Mouse (Mus musculus) heart, postnatal 36 days (tissue): ENCODE results near the gene Fads2. TPM values are rescaled to one million over a fixed set of nuclear protein-coding genes. Genes with fewer than 3 reads are reported as not detected.
A peak's percentile ranks its signal among the peaks of the same experiment; 100 is the strongest.
"Not testable (repeated sequence)": the region's sequence is repeated elsewhere in the genome, so short reads cannot be mapped to it uniquely, and the experiment has no call there.

ENCODE experiments used
- DNase-seq, 2 experiments: peaks; one replicate each; pipeline ENCODE4 v3.0.0; 2021 to 2022
- intact Hi-C: fragments of 180-260 bp; cut with DNase I; formaldehyde crosslinking; loops from one replicate; pipeline ENCODE4 v1.15.1; 2025
- total RNA-seq, 2 experiments: library from RNA; stranded (reverse); gene quantifications; 2 replicates each; pipeline ENCODE4 v1.2.3; 2021

Fads2 gene
- total RNA-seq = 1 to 10 TPM; 4.8 to 6.8 TPM

DNA sequence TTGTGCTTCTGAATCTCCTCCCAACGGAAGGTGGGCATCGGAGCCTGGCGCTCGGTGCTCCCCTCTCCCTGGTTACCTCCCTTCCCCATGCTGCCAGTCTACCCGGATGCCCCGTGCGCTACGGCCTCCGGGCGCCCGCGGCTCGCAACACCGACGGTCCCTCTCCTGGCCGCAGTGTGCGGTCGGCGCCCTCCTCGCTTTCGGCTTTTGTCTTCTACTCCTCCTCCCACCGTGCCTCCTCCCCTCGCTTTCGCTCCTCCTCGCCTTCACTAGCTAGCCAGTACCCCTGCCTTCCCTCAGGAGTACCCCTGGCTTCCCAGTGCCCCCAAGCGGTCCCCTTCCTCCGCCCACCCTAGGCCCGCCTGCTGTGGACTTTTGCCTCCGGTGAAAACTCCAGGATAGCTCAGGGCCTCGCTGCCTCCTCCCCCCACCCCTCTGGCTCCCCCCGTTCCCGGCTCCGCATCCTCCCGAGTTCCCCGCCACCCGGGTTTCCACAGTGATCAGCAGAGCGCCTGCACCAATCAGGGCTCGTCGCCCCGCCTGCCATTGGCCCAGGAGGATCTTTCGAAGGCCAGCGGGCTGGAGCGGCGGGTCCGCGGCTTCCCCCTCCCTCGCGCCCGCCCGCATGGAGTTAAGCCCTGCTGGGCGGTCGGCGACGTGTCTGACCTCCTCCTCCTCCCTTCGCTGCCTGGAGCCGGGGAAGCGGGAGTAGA is at the start of gene Fads2:
TSS of gene Fads2 (minus strand) at position 406 of the 713 bp plus-strand sequence.
- intact Hi-C loops = loop anchor here (2.0 to 5.0 kb wide), 3 partner anchors 63 to 99 kb away; partner anchors contain the start of genes Best1, Fads1 and Rab3il1
- DNase-seq = peak; percentile 76 to 85

DNA sequence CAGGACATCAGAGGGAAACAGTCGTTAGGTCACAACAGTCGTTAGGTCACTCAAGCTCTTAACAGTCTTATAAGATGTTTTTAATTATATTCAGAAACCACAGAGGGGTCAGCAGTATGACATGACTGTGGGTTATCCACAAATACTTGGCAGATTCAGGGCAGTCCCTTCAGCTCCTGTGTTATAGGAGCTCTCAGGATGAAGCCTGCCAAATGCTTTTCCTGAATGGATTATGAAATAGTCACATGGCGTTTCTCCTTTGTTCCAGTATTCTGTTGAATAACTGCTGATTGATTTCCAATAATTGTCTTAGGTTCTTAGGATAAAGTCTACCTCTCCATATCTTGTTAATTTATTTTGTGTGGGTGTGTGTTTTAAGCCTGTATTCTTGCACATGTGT is 47.6 kb upstream of the Fads2 start:
- no peak for DNase-seq
- intact Hi-C loops = no loop called here

DNA sequence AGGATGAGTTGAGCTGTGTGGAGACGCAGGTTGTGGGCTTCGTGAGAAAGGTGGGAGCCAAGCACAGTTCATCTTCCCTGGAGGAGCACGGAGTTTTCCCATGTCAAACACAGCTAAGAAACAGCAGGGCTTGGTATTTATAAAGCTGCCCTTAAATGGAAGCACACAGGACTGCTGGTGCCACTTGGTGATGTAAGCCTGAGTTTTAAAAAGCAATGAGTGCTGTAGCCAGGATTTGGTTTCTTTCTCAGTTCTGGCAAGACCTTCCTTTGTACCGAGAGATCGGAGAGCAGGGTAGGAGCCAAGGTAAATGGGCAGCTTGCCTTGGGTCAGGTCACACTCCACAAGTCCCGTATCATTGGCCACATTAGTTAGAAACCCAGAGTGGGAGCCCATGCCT is 47.0 kb upstream of the Fads2 start:
- intact Hi-C loops = no loop called here
- DNase-seq = peak in 1 of 2 experiments; percentile 28

DNA sequence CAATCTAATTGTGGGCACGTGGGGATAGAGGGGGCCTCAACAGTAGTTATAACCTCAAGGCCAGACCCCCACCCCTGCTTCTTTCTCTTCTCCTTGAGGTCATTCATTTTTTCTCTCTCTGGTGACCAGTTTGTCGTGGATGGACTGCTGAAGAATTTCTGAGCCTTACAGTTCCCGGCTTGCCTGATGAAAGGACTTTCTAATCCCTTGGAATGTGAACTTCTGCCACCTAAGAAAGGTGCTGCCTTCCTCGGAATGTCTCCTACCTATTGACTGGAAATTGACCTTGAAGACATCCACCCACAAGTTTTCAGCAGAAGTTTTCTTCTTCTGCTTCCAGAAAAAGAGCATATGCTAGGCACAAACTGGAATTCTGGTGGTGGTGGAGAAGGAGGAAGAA is 42.9 kb upstream of the Fads2 start:
- DNase-seq = no peak

DNA sequence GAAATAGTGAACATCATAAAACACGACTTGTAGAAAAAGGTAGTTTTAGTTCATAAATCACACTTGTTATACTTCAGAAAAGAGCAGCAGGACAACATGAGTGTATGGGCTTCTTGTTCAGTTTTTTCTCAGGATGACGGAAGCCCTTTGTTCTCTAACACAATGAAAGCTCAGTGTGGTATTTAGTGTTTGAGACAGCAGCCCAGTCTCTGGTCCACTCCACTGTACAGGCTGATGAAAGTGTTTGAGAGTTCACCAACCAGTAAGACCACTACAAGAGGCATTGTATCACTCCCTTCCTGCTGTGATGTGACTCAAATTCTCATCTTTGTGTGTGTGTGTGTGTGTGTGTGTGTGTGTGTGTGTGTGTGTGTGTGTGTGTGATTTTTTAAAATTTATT is 42.1 kb upstream of the Fads2 start:
- intact Hi-C loops = no loop called here
- DNase-seq = no peak

More for the DNA sequence above, 42.9 kb upstream of the Fads2 start:
- intact Hi-C loops = no loop called here

DNA sequence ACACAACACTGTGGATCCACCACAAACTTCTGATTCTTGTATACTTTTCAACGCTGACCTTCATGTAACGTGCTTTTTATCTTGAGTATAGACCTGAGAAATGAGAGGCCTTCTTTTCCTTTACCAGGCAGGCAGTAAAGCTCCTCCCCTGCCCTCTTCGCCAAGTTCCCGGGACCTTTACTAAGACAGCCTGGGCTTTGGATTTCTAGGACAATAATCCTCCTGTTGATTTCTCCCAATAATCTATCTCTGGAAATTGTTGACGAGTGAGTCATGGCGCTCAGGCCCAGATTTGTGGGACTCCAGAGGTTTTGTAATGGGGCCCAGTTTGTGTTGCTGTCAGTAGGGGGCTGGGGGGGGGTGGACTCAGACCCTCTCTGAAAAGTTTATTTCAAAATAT is 38.2 kb upstream of the Fads2 start:
- intact Hi-C loops = no loop called here
- no peak for DNase-seq

DNA sequence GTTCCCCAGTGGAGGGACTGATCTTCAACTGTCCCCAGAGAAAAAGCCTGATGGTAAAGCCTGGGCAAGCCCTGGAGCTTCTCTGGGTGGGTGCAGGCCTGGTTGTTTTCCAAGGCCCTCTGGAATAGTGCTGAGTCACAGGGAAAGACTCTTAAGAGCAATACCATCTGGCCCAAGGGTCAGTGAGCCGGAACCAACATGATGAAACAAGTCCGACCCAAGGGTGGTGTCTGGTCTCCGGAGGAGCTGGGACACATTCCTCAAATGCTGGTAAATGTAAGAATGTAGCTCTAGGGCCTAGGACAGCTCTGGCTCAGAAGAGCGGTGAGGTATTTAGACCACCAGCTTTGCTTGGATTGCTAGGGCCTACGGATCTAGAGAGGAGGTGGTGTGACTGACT is 35.9 kb upstream of the Fads2 start:
- peak in 1 of 2 experiments; percentile 30 for DNase-seq
- intact Hi-C loops = no loop called here

DNA sequence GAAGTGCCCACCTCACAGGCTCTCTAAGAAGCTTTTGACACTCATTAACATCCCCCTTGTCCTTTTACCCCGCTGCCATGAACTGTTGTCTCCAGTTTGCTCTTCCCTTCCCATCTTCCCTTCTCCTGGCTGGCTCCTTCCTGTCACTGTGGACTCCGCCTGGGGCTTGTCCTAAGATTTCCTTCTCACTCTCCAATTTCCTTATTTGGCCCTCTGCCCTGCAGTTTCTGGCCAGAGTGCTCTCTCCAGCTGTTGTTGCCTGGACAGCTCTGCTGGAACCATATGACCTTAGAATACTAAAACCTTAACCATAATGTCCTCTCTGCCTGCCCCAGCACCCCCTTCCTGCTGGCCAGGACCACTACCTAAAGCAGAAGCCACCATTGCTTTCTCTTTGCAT is 33.1 kb upstream of the Fads2 start:
- intact Hi-C loops = no loop called here
- peak; percentile 72 to 74 for DNase-seq

DNA sequence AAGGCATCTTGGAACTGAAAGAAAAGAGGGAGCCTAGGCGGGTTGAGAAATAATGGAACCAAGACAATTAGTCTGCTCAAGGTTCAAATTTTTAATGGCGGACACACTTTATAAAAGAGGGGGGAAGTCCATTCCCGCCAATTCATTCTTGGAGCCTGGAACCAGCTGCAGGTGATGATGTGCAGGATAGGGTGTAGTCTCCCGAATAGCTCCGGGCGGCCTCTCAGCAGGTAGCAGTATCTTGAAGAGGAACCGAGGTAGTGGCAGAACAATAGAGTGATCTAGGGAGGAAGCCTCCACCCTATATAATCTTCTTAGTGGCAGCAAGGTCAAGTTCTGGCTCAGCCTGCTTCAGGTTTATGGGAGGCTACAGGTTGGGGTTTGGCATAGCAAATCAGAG is 28.0 kb upstream of the Fads2 start:
- DNase-seq, intact Hi-C loops: not testable (repeated sequence)

DNA sequence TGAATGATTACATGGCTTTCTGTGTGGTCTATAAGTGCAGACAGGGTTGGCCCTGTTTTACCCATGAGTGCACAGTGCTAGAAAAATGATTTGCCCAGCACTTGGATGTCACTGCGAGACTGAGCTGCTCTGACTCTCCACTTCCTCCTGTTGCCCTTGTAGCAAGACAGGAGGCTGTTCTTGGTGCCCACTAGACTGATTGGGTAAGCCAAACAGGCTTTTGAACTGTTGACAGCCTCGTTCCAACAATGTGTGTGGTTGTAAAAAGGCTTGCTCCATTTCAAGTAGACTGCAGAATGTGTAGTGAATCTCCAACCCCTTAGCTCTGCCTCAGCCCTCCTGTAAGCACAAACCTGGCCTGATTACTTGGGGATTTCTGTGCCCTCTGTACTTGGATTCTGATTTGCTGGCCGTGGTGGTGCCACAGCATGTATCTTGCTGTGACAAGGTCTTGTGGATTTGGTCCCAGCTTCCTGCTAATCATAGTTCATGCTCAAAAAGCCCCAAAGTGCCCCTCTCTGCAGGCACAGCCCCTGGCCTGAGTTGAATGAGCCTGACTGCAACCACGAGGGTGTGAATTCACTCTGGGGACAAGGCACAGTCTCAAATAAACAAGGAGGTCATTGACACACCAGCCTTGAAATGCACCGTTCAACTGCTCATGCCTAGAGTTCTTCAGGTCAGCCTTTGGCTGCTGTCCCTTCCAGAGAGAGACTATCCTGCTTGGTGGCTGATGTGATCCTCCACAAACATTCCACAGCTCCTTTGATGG is 25.1 kb upstream of the Fads2 start:
- intact Hi-C loops = no loop called here
- no peak for DNase-seq

DNA sequence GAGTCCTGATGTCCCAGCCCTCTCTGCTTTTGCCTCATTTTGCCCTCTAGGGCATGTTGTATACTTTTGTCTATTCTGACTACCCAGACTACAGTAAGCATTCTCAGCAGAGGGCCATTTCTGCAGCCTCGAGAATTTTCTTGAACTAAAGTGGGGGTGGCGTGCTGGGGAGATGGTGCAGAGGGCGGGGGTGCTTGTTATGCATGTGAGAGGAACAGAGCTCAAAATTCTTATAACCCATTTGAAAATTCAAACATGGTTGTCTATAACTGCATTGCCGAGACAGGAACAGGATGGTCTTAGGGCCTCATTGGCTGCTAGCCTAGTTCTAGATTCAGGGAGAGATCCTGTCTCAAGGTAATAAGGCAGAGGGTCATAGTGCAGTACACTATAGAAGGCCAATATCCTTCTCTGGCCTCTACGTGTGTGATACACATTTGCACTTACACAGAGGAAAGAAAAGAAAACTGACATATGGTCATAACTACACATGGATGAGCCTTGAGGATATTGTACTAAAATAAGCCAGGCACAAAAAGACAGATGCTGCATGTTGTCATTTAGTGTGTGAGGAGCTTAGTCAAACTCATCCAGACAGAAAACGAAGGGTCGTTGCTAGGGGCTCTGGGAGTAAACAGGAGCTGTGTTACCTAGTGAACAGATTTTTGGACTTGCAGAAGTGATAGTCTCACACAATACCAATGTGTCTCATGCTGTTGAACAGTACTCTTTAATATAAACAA is 22.5 kb upstream of the Fads2 start:
- DNase-seq = no peak
- intact Hi-C loops = no loop called here

DNA sequence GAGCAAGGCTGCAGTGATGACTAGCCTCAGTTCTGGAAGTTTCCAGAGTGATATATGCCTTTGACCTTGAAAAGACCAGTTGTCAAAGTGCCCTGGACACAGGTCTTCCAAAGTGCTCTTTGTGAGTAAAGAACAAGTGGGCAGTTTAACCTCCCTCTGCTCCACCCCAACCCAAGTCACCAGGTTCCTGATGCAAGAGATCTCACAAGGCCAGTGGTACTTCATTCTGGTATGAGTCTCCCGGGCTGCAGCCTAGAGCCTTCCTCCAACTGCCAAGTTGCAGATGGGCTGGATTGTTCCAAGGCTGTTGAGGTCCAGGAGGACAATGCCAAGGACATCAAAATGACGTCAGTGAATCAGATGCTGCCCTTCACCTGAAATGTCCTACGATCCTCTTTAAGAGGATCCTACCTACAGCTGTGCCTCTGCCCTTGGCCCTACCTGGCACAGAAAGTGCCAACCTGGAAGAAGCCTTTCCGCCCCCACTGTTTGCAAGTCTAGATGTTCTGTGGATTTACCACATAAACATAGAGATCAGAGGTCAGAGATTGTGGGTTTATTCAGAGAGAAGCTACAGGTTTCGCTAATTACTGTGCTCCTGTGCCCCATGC is 20.6 kb upstream of the Fads2 start:
- intact Hi-C loops = no loop called here
- no peak for DNase-seq

DNA sequence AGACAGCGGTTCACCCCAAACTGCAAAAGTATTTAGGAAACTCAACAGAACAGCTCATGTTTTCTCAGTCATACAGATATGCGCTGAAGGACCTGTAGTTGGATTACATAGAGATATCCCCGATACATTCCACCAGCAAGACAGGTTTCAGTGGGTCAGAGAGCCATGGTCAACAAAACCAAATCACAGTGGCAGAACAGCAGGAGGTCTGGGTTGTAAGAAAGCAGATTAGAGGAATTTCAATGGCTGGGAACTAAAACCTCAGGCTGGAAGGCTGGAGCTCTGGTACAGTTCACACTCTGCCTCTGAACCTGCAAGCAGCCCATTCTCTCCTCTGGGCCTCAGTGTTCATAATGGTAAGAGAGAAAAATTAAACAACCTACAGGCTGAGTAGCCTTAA is 15.1 kb upstream of the Fads2 start:
- no peak for DNase-seq
- intact Hi-C loops = no loop called here

DNA sequence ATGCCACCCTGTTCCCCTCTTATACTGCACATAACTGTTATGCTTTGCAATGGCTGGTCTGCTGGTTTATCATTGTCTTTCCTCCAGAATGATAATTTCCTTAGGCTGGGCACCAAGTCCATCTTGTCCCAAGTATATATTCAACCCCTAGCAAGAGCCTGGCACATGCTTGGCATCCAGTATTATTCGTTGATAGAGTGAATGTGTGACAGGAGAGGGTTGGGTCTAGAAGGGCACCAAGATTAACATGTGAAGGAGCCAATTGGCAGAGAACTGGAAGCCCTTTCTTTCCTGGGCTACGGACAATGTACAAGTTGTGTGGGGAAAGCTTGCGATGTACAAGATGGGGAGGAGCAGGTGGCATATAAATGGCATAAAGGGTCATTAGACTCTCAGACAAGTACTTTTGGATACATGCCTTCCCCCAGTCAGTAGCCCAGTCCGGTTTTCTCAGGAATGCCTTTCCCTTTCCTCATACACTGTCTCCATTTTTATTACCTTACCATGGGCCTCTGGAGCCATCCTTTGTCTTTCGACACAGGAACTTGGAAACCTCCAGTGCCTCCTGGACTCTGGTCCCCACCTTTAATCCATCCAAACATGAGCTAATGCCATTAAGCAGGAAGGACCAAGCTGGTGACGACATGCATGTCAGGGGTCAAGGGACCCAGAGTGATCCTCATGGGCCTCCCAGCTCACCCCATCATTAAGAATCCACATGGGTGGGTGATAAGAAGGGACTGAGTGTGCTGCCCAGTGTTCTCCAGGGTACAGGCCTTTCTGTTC is 14.0 kb upstream of the Fads2 start:
- intact Hi-C loops = no loop called here
- DNase-seq = no peak

DNA sequence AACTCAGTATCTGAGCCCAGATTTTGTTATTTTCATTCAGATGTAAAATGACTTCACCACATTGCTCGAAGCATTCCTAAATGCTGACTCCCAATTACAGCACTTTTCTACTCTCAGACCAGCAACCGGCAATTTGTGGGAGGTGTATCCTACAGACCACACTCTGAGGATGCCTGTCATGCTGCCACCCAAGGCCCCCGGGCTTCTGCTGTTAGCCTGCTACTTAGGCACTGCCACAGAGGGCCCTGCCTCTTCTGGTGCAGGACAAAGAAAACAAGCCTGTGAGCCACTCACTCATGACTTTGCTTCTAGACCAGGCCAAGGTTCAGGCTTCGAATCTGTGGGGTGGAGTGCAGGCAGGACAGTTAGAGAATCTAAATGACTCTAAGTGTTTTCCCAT is 11.4 kb upstream of the Fads2 start:
- DNase-seq = no peak

DNA sequence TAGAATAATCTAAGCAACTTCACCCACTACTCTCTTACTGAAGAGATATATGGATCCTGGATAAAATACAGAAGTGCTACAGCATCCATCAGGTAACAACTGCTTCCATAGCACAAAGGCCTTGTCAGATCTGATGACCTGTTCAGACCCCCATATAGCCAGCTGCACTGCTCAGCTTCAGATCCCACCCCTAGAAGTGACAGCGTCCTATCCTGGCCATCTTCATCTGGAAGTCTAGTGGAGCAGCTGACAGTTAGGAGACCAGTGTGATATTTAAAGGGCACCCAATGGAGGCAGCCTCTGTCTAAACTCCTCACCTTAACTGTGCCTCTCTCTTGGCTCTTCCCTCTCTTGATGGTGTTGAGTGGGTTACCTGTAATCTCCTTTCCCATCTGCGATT is 7.1 kb upstream of the Fads2 start:
- DNase-seq = no peak

More for the DNA sequence above, 11.4 kb upstream of the Fads2 start:
- intact Hi-C loops = no loop called here

DNA sequence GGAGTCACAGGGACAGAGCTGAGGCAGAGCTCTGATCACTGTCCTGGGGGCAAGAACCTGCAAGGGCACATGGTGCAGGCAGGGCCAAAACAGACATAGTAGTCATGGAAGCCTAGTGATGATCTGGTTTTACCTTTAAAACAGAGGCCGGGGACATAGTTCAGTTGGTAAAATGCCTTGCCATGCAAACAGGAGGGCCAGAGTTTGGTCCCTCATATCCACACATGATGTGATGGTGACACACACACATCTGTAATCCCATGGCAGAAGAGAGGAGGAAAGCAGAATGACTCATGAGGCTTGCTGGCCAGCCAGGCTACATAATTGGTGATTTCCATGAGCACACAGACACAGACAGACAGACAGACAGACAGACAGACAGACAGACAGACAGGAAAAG is 6.6 kb upstream of the Fads2 start:
- intact Hi-C loops = no loop called here
- no peak for DNase-seq

More for the DNA sequence above, 7.1 kb upstream of the Fads2 start:
- intact Hi-C loops = no loop called here

DNA sequence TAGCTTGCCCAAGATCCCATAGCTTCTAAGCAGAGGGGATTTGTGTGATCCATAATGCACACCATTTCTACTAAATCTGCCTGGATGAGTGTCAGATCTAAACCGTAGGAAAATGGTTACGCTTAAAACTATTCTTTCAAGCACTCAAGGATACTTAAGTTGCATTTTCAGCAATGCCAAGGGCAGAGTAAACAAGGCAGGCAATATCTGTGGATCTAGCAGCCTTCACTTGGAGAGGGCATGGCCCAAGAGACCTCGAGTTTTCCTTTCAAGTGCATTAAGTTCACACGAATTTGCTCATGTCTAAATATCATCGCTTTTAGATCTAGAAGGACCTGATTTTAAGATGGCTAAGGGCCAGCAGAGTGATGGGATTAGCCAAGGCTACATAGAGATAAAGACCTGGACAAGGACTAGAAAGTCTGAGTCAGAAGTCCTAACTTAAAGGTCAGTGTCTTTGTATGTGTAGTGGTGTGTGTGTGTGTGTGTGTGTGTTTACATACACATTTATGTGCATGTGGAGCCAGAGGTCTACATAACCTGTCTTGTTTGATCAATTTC is 5.6 kb upstream of the Fads2 start:
- intact Hi-C loops = no loop called here
- no peak for DNase-seq

DNA sequence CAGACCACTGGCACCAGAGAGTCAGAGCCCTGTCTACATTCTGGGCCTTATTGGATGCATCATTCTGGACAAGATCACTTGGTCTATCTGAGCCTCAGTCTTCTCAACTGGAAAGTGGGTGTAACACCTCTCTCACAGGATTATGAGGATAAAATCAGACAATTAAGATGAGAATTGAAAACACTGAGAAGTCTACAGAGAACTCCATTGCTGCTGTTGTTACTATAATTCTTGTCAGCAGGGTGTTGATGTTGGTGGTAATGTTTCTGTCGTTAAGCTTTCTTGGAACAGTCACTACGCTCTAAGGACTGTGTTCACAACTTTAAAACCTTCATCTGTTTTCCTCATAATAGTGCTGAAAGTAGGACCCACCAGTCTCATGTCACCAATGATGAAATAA is 5.1 kb upstream of the Fads2 start:
- no peak for DNase-seq
- intact Hi-C loops = no loop called here

DNA sequence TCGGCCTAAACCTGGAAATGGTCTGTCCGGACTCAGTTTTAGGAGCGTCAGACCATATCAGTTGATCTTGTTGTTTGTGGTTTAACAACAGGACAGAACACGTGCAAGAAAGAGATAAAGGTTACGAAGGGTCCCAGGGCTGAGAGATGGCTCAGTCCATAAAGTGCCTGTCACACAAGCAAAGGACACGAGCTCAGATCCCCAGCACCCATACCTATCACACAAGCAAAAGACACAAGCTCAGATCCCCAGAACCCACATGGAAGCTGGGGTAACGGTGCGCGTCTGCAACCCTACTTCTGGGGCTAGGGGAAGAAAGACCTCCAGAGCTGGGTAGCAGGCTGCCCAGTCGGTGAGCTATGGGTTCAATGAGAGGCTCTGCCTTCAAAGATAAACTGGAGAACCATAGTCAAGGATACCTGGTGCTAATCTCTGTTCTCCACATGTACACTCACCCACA is 3.5 kb upstream of the Fads2 start:
- no peak for DNase-seq
- intact Hi-C loops = no loop called here
